Mouse (Mus musculus) testis, postnatal 14 days (tissue): Measurements from ENCODE around the gene Rac3.
A peak's percentile ranks its signal among the peaks of the same experiment; 100 is the strongest.

Experiments used
- DNase-seq: peaks from one replicate; pipeline ENCODE4 v3.0.0; 2021; ENCODE audit warnings: low spot score

Rac3 gene

GRCm38 (mm10) chr11:120706120-120706519 lies 15.2 kb upstream of the Rac3 start:
- no peak for DNase-seq

DNA sequence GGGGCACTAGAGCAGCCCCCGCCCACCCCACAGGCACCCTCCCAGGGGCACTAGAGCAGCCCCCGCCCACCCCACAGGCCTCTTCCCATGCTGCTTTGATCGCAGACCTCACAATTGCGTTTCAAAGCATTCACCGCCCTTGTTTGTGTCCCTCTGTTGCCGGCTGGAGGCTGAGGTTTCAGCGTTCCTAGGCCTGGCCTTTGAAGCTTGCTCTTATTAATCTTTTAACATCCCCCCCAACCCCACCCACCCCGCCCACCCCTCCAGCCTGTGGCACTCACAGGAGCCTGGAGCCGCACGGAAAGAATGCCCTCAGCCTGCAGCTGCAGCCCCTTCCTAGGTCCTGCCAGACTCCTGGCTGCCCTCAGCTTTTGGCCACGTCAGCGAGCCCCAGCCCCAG lies 14.0 kb upstream of the Rac3 start:
- DNase-seq = no peak

DNA sequence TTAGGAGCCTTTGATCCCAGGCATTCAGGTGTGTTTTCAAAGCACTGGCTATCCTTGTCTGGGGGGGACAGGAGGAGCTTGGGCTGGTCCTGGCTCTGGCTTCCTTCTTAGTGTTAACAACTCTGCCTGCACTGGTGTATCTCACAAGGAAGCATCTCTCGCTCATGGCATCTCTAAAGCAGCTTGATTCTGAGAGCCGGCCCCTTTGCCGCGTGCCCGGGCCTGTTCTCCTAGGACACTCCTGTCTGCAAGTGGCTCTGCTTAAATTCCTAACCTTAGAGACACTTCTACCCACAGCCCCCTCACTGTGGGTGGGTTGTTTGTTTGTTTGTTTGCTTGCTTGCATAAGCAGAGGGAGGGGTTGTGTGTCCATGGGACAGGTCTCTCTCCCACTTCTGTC lies 13.3 kb upstream of the Rac3 start:
- DNase-seq = no peak

- DNase-seq = no peak
These were observed 11.7 kb upstream of the Rac3 start for GRCm38 (mm10) chr11:120709551-120709950.

DNA sequence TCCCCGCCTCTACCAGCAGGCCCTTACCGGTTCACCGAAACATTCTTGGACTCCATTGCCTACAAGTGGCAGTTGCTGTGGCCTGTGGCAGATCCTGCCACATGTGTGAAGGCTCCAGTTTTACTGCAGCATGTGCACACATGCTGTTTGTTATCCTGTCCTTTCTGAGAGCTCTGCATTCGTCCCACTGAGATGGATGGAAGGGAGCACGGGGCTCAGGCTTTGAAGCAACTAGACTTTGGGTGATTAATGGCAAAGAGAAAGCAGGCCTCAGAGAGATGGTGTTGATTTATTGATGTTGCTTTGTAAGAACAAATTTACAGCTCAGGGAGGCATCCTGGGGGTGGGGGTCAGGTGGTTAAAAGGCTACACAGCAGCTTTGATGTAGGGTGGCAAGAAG lies 10.6 kb upstream of the Rac3 start:
- DNase-seq = no peak

DNA sequence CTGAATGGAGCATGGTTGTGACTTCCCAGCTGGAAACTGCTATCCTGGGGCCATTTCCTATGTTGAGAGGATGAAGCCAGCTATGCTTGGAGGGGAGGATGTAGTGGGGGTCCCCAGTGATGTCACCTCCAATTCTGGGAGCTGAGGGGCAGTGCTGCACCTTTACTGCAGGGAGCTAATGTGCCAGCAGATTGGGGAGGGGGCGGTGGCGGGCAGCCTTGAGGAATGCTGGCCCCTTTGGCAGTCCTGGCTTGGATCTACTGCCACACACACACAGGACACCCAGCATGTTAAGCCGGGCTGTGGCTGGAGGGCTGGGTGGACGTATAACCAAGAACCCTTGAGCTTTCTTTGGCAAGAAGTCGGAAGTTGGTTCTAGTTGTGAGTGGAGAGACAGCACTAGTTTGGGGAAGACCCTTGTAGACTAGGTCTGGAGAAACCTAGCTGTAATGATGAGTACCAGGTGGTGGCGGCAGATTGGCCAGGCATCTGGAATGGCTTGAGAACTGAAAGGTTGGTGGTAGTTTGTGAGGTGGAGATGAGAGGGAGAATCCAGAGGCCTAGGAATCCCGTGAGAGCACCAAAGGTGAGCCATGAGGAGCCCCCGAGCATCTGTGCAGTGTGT lies 9.2 kb upstream of the Rac3 start:
- DNase-seq = no peak

DNA sequence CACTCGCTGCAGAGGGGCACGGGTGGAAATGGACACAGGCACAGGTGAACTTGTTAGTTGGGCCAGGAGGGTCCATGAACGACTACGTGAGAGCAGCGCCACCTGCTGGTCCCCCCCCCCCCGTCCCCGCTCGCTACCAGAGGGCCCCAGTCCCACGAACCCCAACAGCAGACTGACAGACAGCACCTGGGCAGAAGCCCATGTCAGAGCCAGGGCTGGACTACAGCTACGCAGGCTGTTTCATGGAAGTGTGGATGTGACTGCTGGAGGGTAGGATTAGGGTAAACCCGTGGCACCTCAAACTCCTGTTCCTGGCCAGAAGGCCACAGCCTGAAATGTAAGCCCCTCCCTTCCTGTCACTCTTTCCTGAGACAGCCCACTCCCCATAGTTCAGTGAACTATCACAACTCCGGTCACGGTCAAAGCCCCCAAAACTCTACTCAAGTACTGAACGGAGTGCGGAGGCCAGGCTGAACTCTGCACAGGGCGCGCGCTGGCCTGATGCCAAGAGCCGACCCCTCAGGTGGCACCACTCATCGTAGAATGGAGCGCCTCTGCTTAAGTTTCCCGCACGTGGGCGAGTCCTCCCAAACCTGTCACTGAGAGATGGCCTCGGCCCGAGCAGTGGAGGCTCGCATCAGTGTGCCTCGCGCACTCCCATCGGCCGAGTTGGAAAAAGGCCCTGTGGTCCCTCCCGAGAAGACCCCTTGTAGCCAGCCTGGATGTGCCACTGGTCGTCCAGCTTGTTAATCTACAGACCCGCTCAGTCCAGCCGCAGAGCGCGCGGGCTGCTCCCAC lies 8.3 kb upstream of the Rac3 start:
- peak; percentile 71 for DNase-seq

DNA sequence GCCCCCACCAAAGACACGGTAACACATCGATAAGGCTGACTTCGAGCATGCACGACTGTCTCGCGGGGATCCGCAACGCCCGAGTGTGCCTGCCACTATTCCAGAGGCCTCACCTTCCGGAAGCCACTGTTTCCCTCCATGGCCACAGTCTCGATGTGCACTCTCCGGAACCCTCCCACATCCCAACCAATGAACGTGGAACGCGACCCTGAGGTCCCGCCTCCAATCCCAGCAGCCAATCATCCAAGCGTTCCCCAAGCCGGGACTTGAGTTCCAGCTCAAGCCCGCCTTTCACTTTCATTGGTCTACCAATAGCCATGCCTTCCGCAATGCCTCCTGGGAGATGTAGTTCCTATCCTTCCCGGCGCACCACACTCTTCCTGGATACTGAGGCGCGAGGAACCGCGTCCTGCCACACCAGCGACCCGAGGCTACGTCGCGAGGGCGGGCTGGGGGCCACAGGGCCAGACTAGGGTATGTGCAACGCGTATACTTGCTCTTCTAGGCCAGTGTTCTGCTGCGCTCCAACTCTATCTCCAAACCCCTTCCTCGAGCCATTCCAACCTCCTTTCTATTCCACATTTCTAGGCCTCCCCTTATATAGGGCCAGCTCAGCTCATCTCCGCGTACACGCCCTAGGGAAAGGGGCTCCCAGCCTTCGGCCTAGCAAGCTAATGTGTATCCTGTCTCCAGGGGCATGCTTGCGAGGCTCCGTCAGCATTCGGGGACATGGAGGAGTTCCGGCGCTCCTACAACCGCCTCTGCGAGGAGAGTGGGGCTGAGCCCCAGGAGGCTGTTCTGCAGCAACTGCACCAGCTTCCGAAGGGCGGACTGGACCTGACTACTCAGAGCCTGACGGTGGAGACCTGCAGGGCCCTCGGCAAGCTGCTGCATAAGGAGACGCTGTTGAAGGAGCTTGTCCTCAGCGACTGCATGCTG lies 7.4 kb upstream of the Rac3 start, which contains the start of the genes Cenpx and Lrrc45:
Gene Cenpx, minus strand, starts transcription at position 159 of the 939 bp plus-strand sequence.
Gene Lrrc45, plus strand, starts transcription at position 346 of the 939 bp plus-strand sequence.
- peak; percentile 98 for DNase-seq

DNA sequence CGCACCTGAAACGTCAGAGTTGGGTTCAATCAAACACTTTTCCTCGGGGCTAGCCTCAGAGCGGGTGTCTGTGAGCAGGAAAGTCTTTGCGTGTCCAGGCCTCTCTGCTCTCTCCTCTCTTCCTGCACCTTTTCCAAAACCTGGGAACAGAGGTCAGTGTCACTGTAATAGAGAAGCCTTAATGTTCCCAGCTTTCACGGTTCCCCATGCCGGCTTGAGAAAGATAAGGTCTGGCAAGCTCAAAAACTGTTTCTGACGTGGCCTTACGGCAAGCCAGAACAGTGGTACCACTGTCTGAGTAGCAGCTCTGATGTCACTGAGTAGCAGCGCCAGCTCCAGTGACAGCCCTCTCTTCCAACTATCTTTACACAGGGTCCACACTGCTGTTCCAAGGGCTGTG lies 6.7 kb upstream of the Rac3 start:
- DNase-seq = no peak

- no peak for DNase-seq
These were observed 6.1 kb upstream of the Rac3 start for GRCm38 (mm10) chr11:120715131-120715530.

- no peak for DNase-seq
These were observed 2.0 kb upstream of the Rac3 start for GRCm38 (mm10) chr11:120719242-120719641.

GRCm38 (mm10) chr11:120719841-120720376 lies 1.4 kb upstream of the Rac3 start:
- DNase-seq = no peak

- peak; percentile 87 for DNase-seq
These were observed 820 bp upstream of the Rac3 start for GRCm38 (mm10) chr11:120720450-120720849.

- DNase-seq = no peak
These were observed 879 bp downstream of the Rac3 start for GRCm38 (mm10) chr11:120722067-120722630.

- no peak for DNase-seq
These were observed 1.6 kb downstream of the Rac3 start for GRCm38 (mm10) chr11:120722761-120723382.

- no peak for DNase-seq
These were observed 2.2 kb downstream of the Rac3 start for GRCm38 (mm10) chr11:120723509-120723908.

GRCm38 (mm10) chr11:120726243-120727168 lies 5.2 kb downstream of the Rac3 start:
- DNase-seq = no peak

DNA sequence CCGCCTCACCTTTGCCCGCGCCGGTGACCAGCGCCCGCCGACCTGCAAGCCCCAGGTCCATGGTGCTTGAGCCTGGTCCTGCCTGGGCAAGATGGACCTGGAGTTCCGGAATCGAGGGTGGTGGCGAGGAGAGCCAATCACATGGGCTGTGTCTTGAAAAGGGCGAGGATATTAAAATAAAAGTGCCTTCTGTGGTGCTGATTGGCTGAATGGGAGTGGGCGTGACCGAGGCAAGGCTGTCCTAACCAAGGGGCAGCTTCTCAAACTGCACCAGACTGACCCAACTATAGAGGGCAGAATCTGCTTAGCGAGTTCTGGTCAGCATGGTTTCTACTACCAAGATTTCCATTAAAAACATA lies 5.9 kb downstream of the Rac3 start, which contains the start of gene Dcxr:
Gene Dcxr, minus strand, starts transcription at position 113 of the 359 bp plus-strand sequence.
- DNase-seq = peak; percentile 85

- no peak for DNase-seq
These were observed 6.3 kb downstream of the Rac3 start for GRCm38 (mm10) chr11:120727564-120727963.
